Mouse (Mus musculus) hindlimb bud, embryonic 11.5 days (tissue): ENCODE data around the gene Acrbp.

Experiments used
- DNase-seq: peaks from one replicate; pipeline ENCODE4 v3.0.0-alpha.2; 2012; ENCODE audit warnings: low read depth, low spot score; ENCODE audit errors: extremely low spot score

The Acrbp gene

GRCm38 (mm10) chr6:125099421-125099971 is 50.0 kb downstream of the Acrbp start:
- no peak for DNase-seq

GRCm38 (mm10) chr6:125101444-125101843 is 52.0 kb downstream of the Acrbp start:
- no peak for DNase-seq

- no peak for DNase-seq
Observed at GRCm38 (mm10) chr6:125104223-125104622, 54.7 kb downstream of the Acrbp start.

- no peak for DNase-seq
Observed at GRCm38 (mm10) chr6:125107705-125108104, 58.2 kb downstream of the Acrbp start.

- no peak for DNase-seq
Observed at GRCm38 (mm10) chr6:125109371-125109770, 59.9 kb downstream of the Acrbp start.

- no peak for DNase-seq
Observed at GRCm38 (mm10) chr6:125110927-125111326, 61.4 kb downstream of the Acrbp start.

- DNase-seq: no peak
Observed at GRCm38 (mm10) chr6:125112553-125112952, 63.1 kb downstream of the Acrbp start.
